Mouse (Mus musculus): ENCODE data around the gene Cep55. TPM values are rescaled to one million over a fixed set of nuclear protein-coding genes. Genes with fewer than 3 reads are reported as not detected.

The Cep55 gene
- polyA plus RNA-seq, 1 experiment from 2014 or later = 5.4 TPM

DNA sequence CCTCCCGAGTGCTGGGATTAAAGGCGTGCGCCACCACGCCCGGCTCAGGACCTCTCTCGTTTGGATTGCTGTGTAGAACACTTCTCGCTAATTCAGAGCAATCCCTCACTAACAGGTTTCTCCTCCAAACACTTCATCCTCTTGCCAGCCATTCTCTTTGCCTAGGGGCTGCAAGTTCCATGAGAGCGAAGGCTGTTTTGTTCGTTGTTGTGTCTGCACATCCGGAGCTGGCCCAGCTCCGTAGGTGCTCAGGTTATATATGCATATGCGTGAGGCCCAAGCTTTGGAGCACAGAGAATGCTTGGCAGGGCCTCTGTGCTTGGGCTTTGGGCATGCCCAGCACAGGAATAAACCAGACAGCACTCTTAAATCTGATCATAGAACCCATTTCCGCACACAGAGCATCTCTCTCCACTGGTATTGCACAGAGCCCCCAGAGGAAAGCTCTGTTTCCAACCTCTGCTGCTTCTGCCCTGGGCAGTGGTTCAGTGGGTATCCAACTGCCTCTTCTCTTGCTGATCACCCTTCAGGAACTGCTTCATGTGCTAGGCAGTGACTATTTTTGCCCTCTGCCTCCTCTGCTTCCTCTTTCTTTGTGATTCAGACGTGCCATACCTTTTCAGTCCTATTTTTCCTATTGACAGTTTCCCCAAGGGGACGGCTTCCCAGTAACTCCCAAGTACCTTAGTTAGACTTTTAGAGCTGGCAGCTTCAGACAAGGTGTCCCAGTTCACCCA, 54.9 kb downstream of the Cep55 start:
- no peak overlapping the region for H3K4me2 ChIP-seq (ENCODE audit: low read length)
- H3K9me3 ChIP-seq (ENCODE audit: control insufficient read depth, low read length) = no peaks in the 10 kb centered on the region
- no peaks in the 10 kb centered on the region for H3K4me1 ChIP-seq (ENCODE audit: control insufficient read depth, insufficient read depth, low read depth, low read length)
- no peak overlapping the region for H3K4me3 ChIP-seq (ENCODE audit: low read length)
- no peak overlapping the region for H3K9ac ChIP-seq (ENCODE audit: low read depth, low read length)
- no peaks in the 10 kb centered on the region for H3K27me3 ChIP-seq (replicated peaks; ENCODE audit: control insufficient read depth, insufficient read depth, low read length)
- no peaks in the 10 kb centered on the region for H3K36me3 ChIP-seq (ENCODE audit: control insufficient read depth, insufficient read depth, low read length)
- no peak for ATAC-seq
- no peak overlapping the region for H3K27ac ChIP-seq (ENCODE audit: low read depth, low read length)
- 95% methylated on average over 15 of the region's 15 CpGs for WGBS

DNA sequence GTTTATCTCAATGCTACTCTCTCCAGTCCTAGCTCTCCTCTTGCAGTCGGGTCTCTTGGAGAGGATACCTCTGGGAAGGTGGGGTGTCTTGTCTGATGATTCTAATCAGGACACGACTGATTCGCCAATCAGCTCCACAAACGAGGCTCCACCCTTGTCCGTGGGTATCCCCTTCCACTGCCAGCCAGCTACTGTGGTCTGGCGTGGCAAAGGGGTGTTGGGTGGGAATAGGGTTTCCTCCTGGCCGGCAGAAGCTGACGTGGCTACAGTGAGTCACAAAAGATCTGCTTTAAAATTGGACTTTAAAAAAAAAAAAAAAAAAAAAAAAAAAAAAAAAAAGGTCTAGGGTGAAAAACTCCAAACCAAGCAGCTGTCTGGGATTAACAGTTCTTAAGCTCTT, 56.2 kb downstream of the Cep55 start:
- no peak overlapping the region for H3K4me2 ChIP-seq (ENCODE audit: low read length)
- H3K27me3 ChIP-seq (replicated peaks; ENCODE audit: control insufficient read depth, insufficient read depth, low read length) = no peaks in the 10 kb centered on the region
- no peak overlapping the region for H3K4me3 ChIP-seq (ENCODE audit: low read length)
- no peaks in the 10 kb centered on the region for H3K9me3 ChIP-seq (ENCODE audit: control insufficient read depth, low read length)
- 81% methylated on average over 8 of the region's 8 CpGs for whole genome bisulfite sequencing
- H3K27ac ChIP-seq (ENCODE audit: low read depth, low read length) = no peak overlapping the region
- no peak overlapping the region for H3K9ac ChIP-seq (ENCODE audit: low read depth, low read length)
- no peaks in the 10 kb centered on the region for H3K36me3 ChIP-seq (ENCODE audit: control insufficient read depth, insufficient read depth, low read length)
- H3K4me1 ChIP-seq (ENCODE audit: control insufficient read depth, insufficient read depth, low read depth, low read length) = no peaks in the 10 kb centered on the region
- ATAC-seq = no peak

DNA sequence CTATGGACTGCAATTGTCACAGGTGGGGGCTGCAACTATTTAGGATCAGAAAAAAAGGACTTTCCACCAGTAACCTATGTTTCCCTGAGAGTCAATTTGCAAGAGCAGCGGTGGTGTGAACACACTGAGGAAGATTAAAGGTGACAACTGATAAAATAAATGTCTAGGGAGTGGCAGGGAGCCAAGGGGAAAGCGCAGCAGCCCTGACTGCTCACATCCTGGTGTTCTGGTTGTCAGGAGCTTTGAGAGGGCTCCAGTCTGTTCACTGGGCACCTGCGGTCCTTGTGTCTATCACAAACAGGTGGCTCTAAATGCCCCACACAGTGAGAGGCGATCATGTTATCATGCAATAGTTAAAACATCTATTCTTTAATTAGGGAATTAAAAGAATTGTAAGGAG, 57.8 kb downstream of the Cep55 start:
- no peak overlapping the region for H3K4me2 ChIP-seq (ENCODE audit: low read length)
- no peaks in the 10 kb centered on the region for H3K4me1 ChIP-seq (ENCODE audit: control insufficient read depth, insufficient read depth, low read depth, low read length)
- H3K27ac ChIP-seq (ENCODE audit: low read depth, low read length) = no peak overlapping the region
- 48% methylated on average over 4 of the region's 4 CpGs for WGBS
- no peak overlapping the region for H3K9ac ChIP-seq (ENCODE audit: low read depth, low read length)
- no peak overlapping the region for H3K4me3 ChIP-seq (ENCODE audit: low read length)
- no peaks in the 10 kb centered on the region for H3K36me3 ChIP-seq (ENCODE audit: control insufficient read depth, insufficient read depth, low read length)
- no peaks in the 10 kb centered on the region for H3K9me3 ChIP-seq (ENCODE audit: control insufficient read depth, low read length)
- H3K27me3 ChIP-seq (replicated peaks; ENCODE audit: control insufficient read depth, insufficient read depth, low read length) = no peaks in the 10 kb centered on the region
- ATAC-seq = no peak

DNA sequence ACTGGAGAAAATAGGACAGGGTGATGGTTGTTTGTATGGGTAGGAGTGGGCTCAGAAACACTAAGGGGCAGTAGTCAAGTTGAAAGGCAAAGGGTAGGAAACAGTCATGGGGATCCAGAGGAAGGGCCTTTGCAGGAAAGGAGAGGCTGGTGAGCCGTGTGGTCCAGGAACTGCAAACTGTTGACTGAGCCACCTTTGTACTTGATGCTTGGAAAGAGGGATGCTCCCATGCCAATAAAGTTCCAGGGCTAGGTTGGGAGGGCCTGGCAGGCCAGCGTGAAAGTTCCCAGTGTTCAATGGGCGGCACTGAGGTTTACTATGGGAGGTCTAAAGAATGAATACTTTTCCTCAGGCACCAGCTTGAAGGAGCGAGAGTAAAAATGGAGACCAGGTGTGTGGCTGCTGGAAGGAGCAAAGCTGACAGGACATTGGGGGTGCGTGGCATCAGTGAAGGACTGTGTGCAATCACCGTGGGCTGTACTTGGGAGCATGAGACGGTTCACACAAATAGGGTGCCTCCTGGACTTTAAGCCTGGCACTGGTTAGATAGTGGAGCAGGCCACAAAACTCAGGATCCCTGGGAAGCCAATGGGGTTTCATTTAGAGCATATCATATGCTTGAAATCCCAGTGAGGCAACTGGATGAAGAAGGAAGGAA, 60.2 kb downstream of the Cep55 start:
- no peak for ATAC-seq
- Histone ChIP-seq H3K27me3 (replicated peaks; ENCODE audit: control insufficient read depth, insufficient read depth, low read length) (no peaks in the 10 kb centered on the region), H3K9me3 (ENCODE audit: control insufficient read depth, low read length) (no peaks in the 10 kb centered on the region), H3K4me2 (ENCODE audit: low read length) (no peak overlapping the region), H3K4me3 (ENCODE audit: low read length) (no peak overlapping the region), H3K27ac (ENCODE audit: low read depth, low read length) (no peak overlapping the region), H3K36me3 (ENCODE audit: control insufficient read depth, insufficient read depth, low read length) (no peaks in the 10 kb centered on the region), H3K9ac (ENCODE audit: low read depth, low read length) (no peak overlapping the region), H3K4me1 (ENCODE audit: control insufficient read depth, insufficient read depth, low read depth, low read length) (no peaks in the 10 kb centered on the region)
- 92% methylated on average over 7 of the region's 7 CpGs for WGBS

DNA sequence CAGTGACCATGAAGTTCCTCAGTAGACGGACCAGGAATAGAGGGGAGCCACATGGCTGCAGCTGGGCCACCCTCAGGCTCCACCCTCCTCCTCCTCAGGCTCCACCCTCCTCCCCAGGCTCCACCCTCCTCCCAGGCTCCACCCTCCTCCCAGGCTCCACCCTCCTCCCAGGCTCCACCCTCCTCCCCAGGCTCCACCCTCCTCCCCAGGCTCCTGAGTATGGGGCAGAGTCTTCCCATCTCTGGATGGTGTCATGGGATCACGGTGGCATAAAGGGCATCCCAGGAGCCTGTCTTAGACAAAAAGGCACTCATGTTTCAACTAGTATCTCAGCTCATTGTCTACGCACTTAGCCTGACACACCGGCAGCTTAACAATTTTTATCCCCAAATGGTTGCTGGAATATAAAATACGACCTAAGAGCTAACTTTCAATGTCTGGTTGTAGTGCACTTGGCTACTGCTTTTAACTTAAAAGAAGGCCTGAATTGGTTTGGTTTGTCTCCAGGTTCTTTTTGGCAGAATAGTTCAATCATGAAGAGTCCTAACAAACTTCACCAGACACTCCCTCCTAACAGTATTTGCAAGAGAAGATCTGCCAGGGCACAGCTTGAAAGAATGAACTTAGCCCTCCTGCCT, 65.4 kb downstream of the Cep55 start:
- H3K9ac ChIP-seq (ENCODE audit: low read depth, low read length) = no peak overlapping the region
- no peak overlapping the region for H3K27ac ChIP-seq (ENCODE audit: low read depth, low read length)
- H3K9me3 ChIP-seq (ENCODE audit: control insufficient read depth, low read length) = no peaks in the 10 kb centered on the region
- no peak overlapping the region for H3K4me2 ChIP-seq (ENCODE audit: low read length)
- 78% methylated on average over 5 of the region's 5 CpGs for WGBS
- ATAC-seq = no peak
- H3K27me3 ChIP-seq (replicated peaks; ENCODE audit: control insufficient read depth, insufficient read depth, low read length) = 0 out of 2 replicates have a peak, but pooled peaks cover 2% of the 10 kb centered on the region
- H3K4me1 ChIP-seq (ENCODE audit: control insufficient read depth, insufficient read depth, low read depth, low read length) = peaks cover 4% of the 10 kb centered on the region; the same call in 1 of the 2 replicates
- H3K4me3 ChIP-seq (ENCODE audit: low read length) = no peak overlapping the region
- no peaks in the 10 kb centered on the region for H3K36me3 ChIP-seq (ENCODE audit: control insufficient read depth, insufficient read depth, low read length)

DNA sequence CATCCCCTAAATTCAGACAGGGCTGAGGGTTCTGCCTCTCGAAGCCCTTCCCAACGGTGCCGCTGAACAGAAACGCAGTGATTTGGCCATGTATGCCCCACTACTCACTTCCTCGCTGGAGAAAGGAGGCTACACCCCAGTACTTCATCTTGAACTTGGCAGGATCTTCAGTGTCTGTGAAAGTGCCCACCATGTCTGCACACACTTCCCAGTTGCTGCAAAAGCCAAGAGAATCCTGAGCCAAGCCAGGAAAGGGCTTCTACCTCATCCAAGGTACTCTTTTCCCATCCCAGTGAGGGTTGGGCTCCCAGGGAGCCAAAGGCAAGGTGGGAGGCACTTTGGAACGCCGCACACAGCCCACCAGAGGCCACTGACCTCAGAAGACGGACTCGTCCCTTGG, 69.1 kb downstream of the Cep55 start:
- Histone ChIP-seq H3K27ac (ENCODE audit: low read depth, low read length) (no peak overlapping the region), H3K36me3 (ENCODE audit: control insufficient read depth, insufficient read depth, low read length) (no peaks in the 10 kb centered on the region), H3K4me2 (ENCODE audit: low read length) (peak overlapping the region; percentile 89), H3K9me3 (ENCODE audit: control insufficient read depth, low read length) (no peaks in the 10 kb centered on the region), H3K4me1 (ENCODE audit: control insufficient read depth, insufficient read depth, low read depth, low read length) (peaks cover 4% of the 10 kb centered on the region; the same call in 1 of the 2 replicates), H3K4me3 (ENCODE audit: low read length) (peak overlapping the region; percentile 62), H3K27me3 (replicated peaks; ENCODE audit: control insufficient read depth, insufficient read depth, low read length) (peaks cover 4% of the 10 kb centered on the region; the same call in 1 of the 2 replicates), H3K9ac (ENCODE audit: low read depth, low read length) (no peak overlapping the region)
- peak; percentile 48 for ATAC-seq
- 33% methylated on average over 9 of the region's 9 CpGs for WGBS

Other genes with a start within 250 kb of the Cep55 start
- gene Myof, start 11.4 kb upstream of the Cep55 start, polyA plus RNA-seq (2015; fragmentation: Nextera tagmentation; extraction: Ambion mirVana) = 1.6 and 2.8 TPM in 2 replicates
- 0.46 and 0.51 TPM in 2 replicates for gene Ffar4, start 42.1 kb downstream of the Cep55 start, polyA plus RNA-seq (2015; fragmentation: Nextera tagmentation; extraction: Ambion mirVana)
- gene Rbp4, start 70.3 kb downstream of the Cep55 start, polyA plus RNA-seq (2015; fragmentation: Nextera tagmentation; extraction: Ambion mirVana) = 8.4 and 10.4 TPM in 2 replicates
- 0.24 and 0.34 TPM in 2 replicates for gene Pde6c, start 77.8 kb downstream of the Cep55 start, polyA plus RNA-seq (2015; fragmentation: Nextera tagmentation; extraction: Ambion mirVana)
- gene Fra10ac1, start 169.1 kb downstream of the Cep55 start, polyA plus RNA-seq (2015; fragmentation: Nextera tagmentation; extraction: Ambion mirVana) = 36.7 and 37.7 TPM in 2 replicates
- gene Lgi1, start 209.5 kb downstream of the Cep55 start, polyA plus RNA-seq (2015; fragmentation: Nextera tagmentation; extraction: Ambion mirVana) = 22.5 and 23.1 TPM in 2 replicates

All from hindbrain, embryonic 16.5 days (tissue).